Mouse (Mus musculus) forebrain, postnatal 0 days (tissue): ENCODE data around the gene Ube2o. TPM values are rescaled to one million over a fixed set of nuclear protein-coding genes. Genes with fewer than 3 reads are reported as not detected.
A peak's percentile ranks its signal among the peaks of the same experiment; 100 is the strongest.

ENCODE experiments used
- ATAC-seq: fragments of 200-750 bp; cut with Nextera tagmentation; 2 replicates; pipeline ENCODE4 v1.8.0; 2017; ENCODE audit warnings: mild to moderate bottlenecking, moderate library complexity
- DNase-seq: peaks from one replicate; pipeline ENCODE4 v3.0.0-alpha.2; 2015
- H3K27ac ChIP-seq: fragments of 300-500 bp; sonication (generic); 2 replicates; pipeline ENCODE4 v1.5.1; 2014; ENCODE audit warnings: low read depth, mild to moderate bottlenecking, antibody characterized with exemption, low read length, moderate library complexity, mixed read lengths
- H3K27me3 ChIP-seq: fragments of 300-500 bp; sonication (generic); 2 replicates; pipeline ENCODE4 v1.6.1; 2014; ENCODE audit warnings: mild to moderate bottlenecking, low read length, mixed read lengths; ENCODE audit not compliant: insufficient read depth
- H3K36me3 ChIP-seq: fragments of 300-500 bp; sonication (generic); 2 replicates; pipeline ENCODE4 v1.6.1; 2014; ENCODE audit warnings: mild to moderate bottlenecking, moderate library complexity; ENCODE audit not compliant: insufficient read depth
- H3K4me1 ChIP-seq: fragments of 300-500 bp; sonication (generic); 2 replicates; pipeline ENCODE4 v1.6.1; 2014; ENCODE audit warnings: antibody characterized with exemption; ENCODE audit not compliant: insufficient read depth
- H3K4me2 ChIP-seq: fragments of 300-500 bp; sonication (generic); 2 replicates; pipeline ENCODE4 v1.6.1; 2014; ENCODE audit warnings: low read depth, mild to moderate bottlenecking, moderate library complexity
- H3K4me3 ChIP-seq: fragments of 300-500 bp; sonication (generic); 2 replicates; pipeline ENCODE4 v1.5.1; 2014; ENCODE audit warnings: low read depth, low read length, mixed read lengths
- H3K9ac ChIP-seq: fragments of 300-500 bp; sonication (generic); 2 replicates; pipeline ENCODE4 v1.6.1; 2014; ENCODE audit warnings: mild to moderate bottlenecking
- H3K9me3 ChIP-seq: fragments of 300-500 bp; sonication (generic); 2 replicates; pipeline ENCODE4 v1.6.1; 2016; ENCODE audit warnings: low read length
- CTCF ChIP-seq: sonication (generic); IDR thresholded peaks from 2 replicates; pipeline ENCODE4 v1.5.1; 2016; ENCODE audit warnings: antibody characterized with exemption, control low read depth, low read depth
- WGBS: fragments of 180-500 bp; shearing (Covaris S2); extraction: QIAGEN DNeasy Blood & Tissue Kit; methylation state at CpG from one replicate; pipeline ENCODE4 v1.1.7; 2014; 5-methylcytosine and 5-hydroxymethylcytosine counted together
- polyA plus RNA-seq: library from polyadenylated mRNA; unstranded; fragments of >200 nt; fragmentation: Nextera tagmentation; extraction: Ambion mirVana; gene quantifications from 2 replicates; pipeline ENCODE4 v1.2.1, GENCODE M21; 2015
- total RNA-seq: library from RNA; depleted of rRNA; stranded (reverse); fragments of >200 nt; gene quantifications from 2 replicates; pipeline ENCODE4 v1.2.3, GENCODE M21; 2014

Gene Ube2o
- total and polyA plus RNA-seq, 2 experiments from 2014 or later: 32.1 to 94.1 TPM

DNA sequence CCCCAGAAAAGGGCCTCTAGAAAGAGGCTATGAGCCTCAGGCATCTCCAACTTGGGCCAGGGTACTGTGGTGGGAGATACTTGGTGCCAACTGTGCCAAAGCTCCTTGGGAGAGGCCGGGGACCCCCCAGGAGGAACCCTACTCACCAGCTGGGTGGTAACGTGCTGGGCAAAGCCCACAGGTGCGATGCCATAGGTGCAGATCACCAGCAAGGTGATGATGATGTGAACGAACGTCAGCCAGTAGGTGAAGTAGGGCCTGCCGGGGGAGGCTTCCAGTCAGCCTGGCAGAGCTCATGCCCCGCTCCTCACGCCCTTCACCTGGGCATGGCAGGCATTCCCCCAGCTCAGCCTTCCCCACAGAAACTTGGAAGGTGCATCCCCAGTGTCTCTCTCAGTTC is 20.8 kb upstream of the Ube2o start:
- 92% methylated on average over 8 of the region's 8 CpGs for WGBS
- Histone ChIP-seq H3K4me1 (no peaks in the 10 kb centered on the region), H3K4me2 (no peak overlapping the region), H3K9ac (no peak overlapping the region), H3K36me3 (no peaks in the 10 kb centered on the region), H3K9me3 (no peaks in the 10 kb centered on the region), H3K27ac (no peak overlapping the region), H3K27me3 (no peaks in the 10 kb centered on the region), H3K4me3 (no peak overlapping the region)
- no peak for TF ChIP-seq CTCF
- DNase-seq (no peak), ATAC-seq (no peak)

DNA sequence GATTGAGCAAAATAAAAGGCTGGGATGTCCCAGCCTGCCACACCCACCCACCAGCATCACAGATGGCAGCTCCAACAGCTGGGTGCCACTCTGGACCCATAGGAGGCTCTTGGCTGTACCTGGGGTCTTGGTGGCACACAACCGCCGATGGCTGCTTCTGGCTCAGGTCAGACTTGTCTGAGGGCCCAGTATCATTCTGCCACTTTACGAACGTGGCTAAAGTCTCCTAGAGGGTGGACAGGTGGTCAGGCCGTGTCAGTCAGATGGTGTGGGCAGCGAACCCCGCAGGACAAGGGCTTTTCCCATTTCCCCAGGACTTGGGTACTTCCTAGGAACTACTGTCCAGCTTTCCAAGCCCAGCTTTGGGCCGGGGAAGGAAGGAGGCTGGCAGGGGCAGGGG is 19.9 kb upstream of the Ube2o start:
- DNase-seq: no peak
- Histone ChIP-seq H3K9me3 (no peaks in the 10 kb centered on the region), H3K27me3 (no peaks in the 10 kb centered on the region), H3K36me3 (no peaks in the 10 kb centered on the region), H3K27ac (no peak overlapping the region), H3K4me1 (no peaks in the 10 kb centered on the region), H3K4me2 (no peak overlapping the region), H3K4me3 (no peak overlapping the region), H3K9ac (no peak overlapping the region)
- no peak for TF ChIP-seq CTCF
- 91% methylated on average over 8 of the region's 8 CpGs for WGBS
- ATAC-seq: no peak

DNA sequence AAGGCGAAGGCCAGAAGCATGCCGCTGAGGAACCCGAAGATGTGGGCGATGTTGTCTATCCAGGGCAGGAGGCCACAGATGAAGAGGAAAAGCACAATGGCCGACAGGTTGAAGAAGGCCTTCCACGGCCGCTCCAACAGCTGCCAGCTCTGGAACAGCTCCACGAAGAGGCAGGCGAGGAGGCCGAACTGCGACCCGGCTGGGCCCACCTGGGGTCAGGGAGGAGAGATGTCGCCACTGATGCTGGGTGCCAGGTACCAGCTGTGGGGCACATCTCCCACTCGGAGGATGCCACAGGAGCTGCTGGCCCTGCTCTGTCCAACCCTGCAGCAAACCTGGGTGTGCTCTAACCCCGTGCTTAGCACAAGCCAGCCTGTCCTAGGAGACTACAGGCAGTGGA is 18.0 kb upstream of the Ube2o start:
- TF ChIP-seq CTCF: no peak
- H3K27me3 ChIP-seq: no peaks in the 10 kb centered on the region
- H3K4me3 ChIP-seq: no peak overlapping the region
- H3K9ac ChIP-seq: no peak overlapping the region
- 93% methylated on average over 15 of the region's 15 CpGs for WGBS
- H3K36me3 ChIP-seq: no peaks in the 10 kb centered on the region
- DNase-seq (no peak), ATAC-seq (no peak)
- no peaks in the 10 kb centered on the region for H3K9me3 ChIP-seq
- no peak overlapping the region for H3K27ac ChIP-seq
- H3K4me1 ChIP-seq: no peaks in the 10 kb centered on the region
- no peak overlapping the region for H3K4me2 ChIP-seq

DNA sequence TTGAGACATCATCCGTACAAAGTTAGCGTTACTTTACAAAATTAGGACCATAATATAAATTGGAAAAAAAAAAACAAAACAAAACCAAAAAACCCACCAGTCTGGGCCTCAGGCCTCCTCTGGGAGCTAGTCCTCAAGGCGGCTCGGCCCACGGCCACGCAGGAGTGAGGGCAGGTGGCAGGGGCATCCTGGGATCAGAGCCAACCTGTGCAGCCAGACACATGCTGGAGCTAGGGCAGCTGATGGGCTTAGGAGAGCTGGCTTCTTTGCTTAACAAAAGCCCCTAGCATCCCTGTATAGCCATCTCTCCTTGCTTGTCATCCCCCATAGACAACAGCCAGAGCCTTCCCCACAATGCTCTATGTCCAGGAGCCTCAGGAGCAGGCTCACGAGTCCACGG is 16.9 kb upstream of the Ube2o start:
- no peak overlapping the region for H3K27ac ChIP-seq
- TF ChIP-seq CTCF: no peak
- H3K4me3 ChIP-seq: no peak overlapping the region
- no peaks in the 10 kb centered on the region for H3K27me3 ChIP-seq
- H3K36me3 ChIP-seq: no peaks in the 10 kb centered on the region
- ATAC-seq: no peak
- H3K4me1 ChIP-seq: no peaks in the 10 kb centered on the region
- no peak overlapping the region for H3K4me2 ChIP-seq
- DNase-seq: no peak
- H3K9ac ChIP-seq: no peak overlapping the region
- no peaks in the 10 kb centered on the region for H3K9me3 ChIP-seq
- WGBS: 76% methylated on average over 8 of the region's 8 CpGs

DNA sequence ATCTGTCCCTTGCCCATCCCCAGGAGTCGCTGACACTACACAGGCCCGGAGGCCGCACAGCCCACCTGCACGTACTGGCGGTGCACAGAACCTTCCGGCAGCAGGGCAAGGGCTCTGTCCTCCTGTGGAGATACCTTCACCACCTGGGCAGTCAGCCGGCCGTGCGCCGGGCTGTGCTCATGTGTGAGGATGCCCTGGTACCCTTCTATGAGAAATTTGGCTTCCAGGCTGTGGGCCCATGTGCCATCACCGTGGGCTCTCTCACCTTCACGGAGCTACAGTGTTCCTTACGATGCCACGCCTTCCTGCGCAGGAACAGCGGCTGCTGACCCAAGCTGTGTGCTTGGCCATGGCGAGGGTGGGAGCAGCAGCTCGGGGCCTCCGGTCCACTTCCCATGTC is 15.5 kb upstream of the Ube2o start:
- peaks cover 6% of the 10 kb centered on the region; the same call in 1 of the 2 replicates for H3K4me1 ChIP-seq
- WGBS: 90% methylated on average over 19 of the region's 19 CpGs
- no peak for ATAC-seq
- DNase-seq: no peak
- no peaks in the 10 kb centered on the region for H3K36me3 ChIP-seq
- no peak overlapping the region for H3K9ac ChIP-seq
- H3K4me2 ChIP-seq: no peak overlapping the region
- no peak for TF ChIP-seq CTCF
- H3K4me3 ChIP-seq: no peak overlapping the region
- H3K27ac ChIP-seq: no peak overlapping the region
- H3K9me3 ChIP-seq: no peaks in the 10 kb centered on the region
- no peaks in the 10 kb centered on the region for H3K27me3 ChIP-seq

DNA sequence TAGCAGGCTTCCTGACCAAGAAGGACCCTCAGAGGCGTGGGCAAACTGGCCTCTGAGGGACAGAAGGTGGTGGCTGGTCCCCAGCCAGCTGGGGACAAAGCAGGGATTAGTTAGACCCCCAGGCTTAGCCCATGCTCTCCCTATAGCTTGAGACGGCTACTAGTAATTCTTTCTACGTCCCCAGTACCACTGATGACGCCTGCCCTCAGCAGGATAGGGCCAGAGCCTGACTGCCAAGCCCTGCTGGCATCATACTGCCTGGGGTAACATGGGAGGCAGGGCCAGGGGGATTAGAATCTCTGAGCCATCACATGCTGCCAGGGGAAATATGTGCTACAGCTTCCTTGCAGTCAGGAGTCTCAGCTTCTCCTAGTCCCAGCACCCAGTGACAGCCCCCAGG is 12.1 kb upstream of the Ube2o start:
- Histone ChIP-seq H3K36me3 (no peaks in the 10 kb centered on the region), H3K27ac (no peak overlapping the region), H3K27me3 (no peaks in the 10 kb centered on the region), H3K9ac (no peak overlapping the region), H3K4me2 (no peak overlapping the region), H3K4me3 (no peak overlapping the region), H3K9me3 (no peaks in the 10 kb centered on the region), H3K4me1 (peaks cover 6% of the 10 kb centered on the region; the same call in 1 of the 2 replicates)
- 46% methylated on average over 4 of the region's 4 CpGs for WGBS
- DNase-seq: no peak
- no peak for TF ChIP-seq CTCF
- no peak for ATAC-seq

DNA sequence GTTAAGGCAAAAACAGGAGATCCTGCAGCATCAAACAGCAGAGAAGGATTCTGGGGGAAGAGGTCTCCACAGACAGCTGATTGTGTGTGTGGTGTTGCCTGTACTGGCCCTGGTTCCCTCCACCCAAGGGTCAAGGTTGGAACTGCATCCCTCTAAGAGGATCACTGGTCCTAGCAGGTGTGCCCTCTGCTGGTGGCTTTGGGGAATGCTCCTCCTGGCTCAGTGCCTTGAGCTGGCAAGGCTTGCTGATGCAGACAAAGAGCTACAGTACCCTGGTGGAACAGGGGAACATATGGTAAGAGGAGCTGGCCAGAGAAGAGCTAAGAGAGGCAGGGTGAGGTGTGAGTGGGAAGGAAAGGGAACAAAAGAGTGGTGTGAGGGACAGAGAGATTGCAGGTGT is 11.2 kb upstream of the Ube2o start:
- Histone ChIP-seq H3K9ac (no peak overlapping the region), H3K4me1 (peaks cover 6% of the 10 kb centered on the region; the same call in 1 of the 2 replicates), H3K36me3 (no peaks in the 10 kb centered on the region), H3K4me3 (no peak overlapping the region), H3K27me3 (no peaks in the 10 kb centered on the region), H3K4me2 (no peak overlapping the region), H3K9me3 (no peaks in the 10 kb centered on the region), H3K27ac (0 out of 2 replicates have a peak overlapping the region, but pooled peaks have one; percentile 45)
- ATAC-seq (peak; percentile 88), DNase-seq (peak; percentile 95)
- peak; percentile 98 for TF ChIP-seq CTCF

DNA sequence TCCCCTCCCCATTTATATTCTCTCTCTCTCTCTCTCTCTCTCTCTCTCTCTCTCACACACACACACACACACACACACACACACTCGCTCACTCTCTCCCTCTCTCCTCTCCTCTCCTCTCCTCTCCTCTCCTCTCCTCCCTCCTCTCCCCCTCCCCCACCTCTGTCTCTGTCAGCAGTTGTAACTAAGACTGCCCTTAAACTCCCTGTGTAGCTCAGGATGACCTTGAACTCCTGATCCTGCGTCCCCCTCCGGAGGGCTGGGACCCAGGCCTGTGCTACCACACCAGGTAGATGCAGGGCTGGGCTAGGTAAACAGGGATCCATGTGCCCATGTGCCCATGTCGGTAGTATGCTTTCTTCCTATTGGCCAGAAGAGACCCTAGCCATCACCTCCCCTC is 10.4 kb upstream of the Ube2o start:
- ATAC-seq (no peak), DNase-seq (no peak)
- Histone ChIP-seq H3K36me3 (no peaks in the 10 kb centered on the region), H3K9me3 (no peaks in the 10 kb centered on the region), H3K4me3 (no peak overlapping the region), H3K9ac (no peak overlapping the region), H3K27ac (no peak overlapping the region), H3K4me2 (no peak overlapping the region), H3K27me3 (no peaks in the 10 kb centered on the region), H3K4me1 (peaks cover 6% of the 10 kb centered on the region; the same call in 1 of the 2 replicates)
- no peak for TF ChIP-seq CTCF
- 81% methylated on average over 4 of the region's 4 CpGs for WGBS
